Mouse (Mus musculus) bone marrow macrophage, adult 2 months (primary cell): ENCODE measurements around the gene Hip1r.

Experiments used
- CTCF ChIP-seq: IDR thresholded peaks from 2 replicates; pipeline ENCODE4 v1.5.1; 2012; ENCODE audit warnings: low read depth, mild to moderate bottlenecking, low read length, moderate library complexity
- POLR2A ChIP-seq: IDR thresholded peaks from 2 replicates; pipeline ENCODE4 v1.6.1; 2012; ENCODE audit warnings: mild to moderate bottlenecking, low read depth, low read length, borderline replicate concordance

GRCm38 (mm10) chr5:123952365-123953045 is 20.9 kb upstream of the Hip1r start:
- TF ChIP-seq CTCF (no peak), POLR2A (no peak)
